In the genomic region with DNA sequence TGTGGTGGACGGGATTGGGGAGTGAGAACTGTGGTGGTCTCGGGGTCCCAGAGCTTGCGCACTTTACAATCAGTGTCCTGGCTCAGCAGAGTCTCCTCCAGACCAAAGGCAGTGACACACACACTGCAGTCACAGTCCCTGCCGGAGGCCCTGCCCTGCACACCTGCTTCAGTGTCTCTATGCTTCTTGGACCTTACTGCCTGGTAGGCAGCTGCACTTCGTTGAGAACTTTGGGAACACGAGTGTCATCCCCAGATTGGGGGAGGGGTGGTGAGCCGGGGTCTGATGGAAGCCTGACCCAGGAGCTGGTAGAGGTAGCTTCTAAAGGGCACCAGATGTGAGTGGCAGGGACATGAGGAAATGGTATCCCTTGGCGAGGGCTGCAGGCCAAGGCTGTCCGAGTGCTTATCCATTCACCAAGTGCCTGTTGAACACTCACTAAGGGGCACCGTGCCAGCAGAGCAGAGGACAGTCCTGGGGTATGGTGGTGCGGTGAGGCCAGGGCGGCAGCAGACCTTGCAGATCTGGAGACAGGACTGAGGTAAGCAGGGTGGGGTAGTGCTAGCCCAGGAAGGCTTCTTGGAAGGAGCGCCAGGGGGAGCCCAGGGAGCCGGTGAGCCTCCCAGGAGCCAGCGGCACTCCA, we compare ENCODE assay signal across 8 mouse cellular contexts. TPM values are rescaled to one million over a fixed set of nuclear protein-coding genes. Genes with fewer than 3 reads are reported as not detected.
DNase-seq lines count a peak whose midpoint lies in the region; ATAC-seq lines count a peak whose summit lies in the region.

No protein-coding gene starts in this region.

- H3K9me3 ChIP-seq in forebrain, embryonic 10.5 days = no peaks in the 10 kb centered on the region
- no peaks in the 10 kb centered on the region for H3K9me3 ChIP-seq in forebrain, embryonic 14.5 days (replicated peaks; ENCODE audit: control insufficient read depth, low read length)
- H3K9me3 ChIP-seq in heart, embryonic 12.5 days (replicated peaks) = no peaks in the 10 kb centered on the region
- H3K9me3 ChIP-seq in limb, embryonic 11.5 days (ENCODE audit: control insufficient read depth, low read length) = no peaks in the 10 kb centered on the region
- H3K9me3 ChIP-seq in forebrain, embryonic 12.5 days = no peaks in the 10 kb centered on the region

- no peak for ATAC-seq in forebrain, embryonic 14.5 days
- ATAC-seq in heart, embryonic 12.5 days (ENCODE audit: insufficient number of reproducible peaks, low FRiP score) = peak; percentile 38; the same call in 1 of the 2 replicates
- no peak for ATAC-seq in limb, embryonic 11.5 days (ENCODE audit: insufficient number of reproducible peaks, low FRiP score, low TSS enrichment, low read depth)
- no peak for ATAC-seq in forebrain, embryonic 12.5 days (ENCODE audit: low FRiP score)

- WGBS in forebrain, embryonic 10.5 days = 71% methylated on average over 15 of the region's 15 CpGs
- WGBS in forebrain, embryonic 14.5 days = 69% methylated on average over 15 of the region's 15 CpGs
- WGBS in heart, embryonic 12.5 days = 52% methylated on average over 15 of the region's 15 CpGs
- 65% methylated on average over 15 of the region's 15 CpGs for WGBS in limb, embryonic 11.5 days
- 74% methylated on average over 15 of the region's 15 CpGs for WGBS in forebrain, embryonic 12.5 days

- peak overlapping the region; percentile 62 for H3K27ac ChIP-seq in forebrain, embryonic 10.5 days
- no peak overlapping the region for H3K27ac ChIP-seq in forebrain, embryonic 14.5 days (ENCODE audit: low read depth, low read length)
- peak overlapping the region; percentile 8; the same call in 1 of the 2 replicates for H3K27ac ChIP-seq in heart, embryonic 12.5 days (ENCODE audit: poor library complexity, severe bottlenecking)
- peak overlapping the region; percentile 51; the same call in 1 of the 2 replicates for H3K27ac ChIP-seq in limb, embryonic 11.5 days (replicated peaks; ENCODE audit: low read depth, low read length)
- no peak overlapping the region for H3K27ac ChIP-seq in forebrain, embryonic 12.5 days

- peaks cover 27% of the 10 kb centered on the region for H3K4me1 ChIP-seq in forebrain, embryonic 10.5 days
- no peaks in the 10 kb centered on the region for H3K4me1 ChIP-seq in forebrain, embryonic 14.5 days (ENCODE audit: control insufficient read depth, insufficient read depth, low read length)
- H3K4me1 ChIP-seq in heart, embryonic 12.5 days (replicated peaks) = peaks cover 27% of the 10 kb centered on the region
- H3K4me1 ChIP-seq in limb, embryonic 11.5 days (ENCODE audit: control insufficient read depth, insufficient read depth, low read length) = peaks cover 31% of the 10 kb centered on the region
- peaks cover 22% of the 10 kb centered on the region for H3K4me1 ChIP-seq in forebrain, embryonic 12.5 days

- H3K9ac ChIP-seq in forebrain, embryonic 14.5 days (ENCODE audit: low read length) = no peak overlapping the region
- H3K9ac ChIP-seq in heart, embryonic 12.5 days = 0 out of 2 replicates have a peak overlapping the region, but pooled peaks have one; percentile 1
- no peak overlapping the region for H3K9ac ChIP-seq in limb, embryonic 11.5 days (ENCODE audit: low read length)
- no peak overlapping the region for H3K9ac ChIP-seq in forebrain, embryonic 12.5 days

- no peak for DNase-seq in forebrain, embryonic 10.5 days (ENCODE audit: extremely low spot score, low spot score)
- DNase-seq in forebrain, embryonic 14.5 days (ENCODE audit: low spot score) = no peak
- DNase-seq in adrenal gland, adult (ENCODE audit: inconsistent age in 2 of 2, low spot score in 1 of 2) = peak; percentile 93 to 96
- no peak for DNase-seq in limb, embryonic 11.5 days (ENCODE audit: low spot score)
- no peak for DNase-seq in spleen, postnatal 36 days (ENCODE audit: low spot score in 2 of 2)
- no peak for DNase-seq in layer of hippocampus, adult 9-11 months

- H3K4me3 ChIP-seq in forebrain, embryonic 10.5 days = no peak overlapping the region
- H3K4me3 ChIP-seq in forebrain, embryonic 14.5 days (ENCODE audit: low read depth, low read length) = no peak overlapping the region
- H3K4me3 ChIP-seq in heart, embryonic 12.5 days = no peak overlapping the region
- no peak overlapping the region for H3K4me3 ChIP-seq in limb, embryonic 11.5 days (ENCODE audit: low read depth, low read length)
- no peak overlapping the region for H3K4me3 ChIP-seq in forebrain, embryonic 12.5 days (replicated peaks)

- H3K27me3 ChIP-seq in forebrain, embryonic 10.5 days (ENCODE audit: poor library complexity, severe bottlenecking) = no peaks in the 10 kb centered on the region
- no peaks in the 10 kb centered on the region for H3K27me3 ChIP-seq in forebrain, embryonic 14.5 days (replicated peaks; ENCODE audit: control insufficient read depth, insufficient read depth, low read length)
- H3K27me3 ChIP-seq in heart, embryonic 12.5 days (replicated peaks) = no peaks in the 10 kb centered on the region
- H3K27me3 ChIP-seq in limb, embryonic 11.5 days (ENCODE audit: control insufficient read depth, insufficient read depth, low read length) = no peaks in the 10 kb centered on the region
- no peaks in the 10 kb centered on the region for H3K27me3 ChIP-seq in forebrain, embryonic 12.5 days

- no peaks in the 10 kb centered on the region for H3K36me3 ChIP-seq in forebrain, embryonic 10.5 days (replicated peaks)
- no peaks in the 10 kb centered on the region for H3K36me3 ChIP-seq in forebrain, embryonic 14.5 days (ENCODE audit: control insufficient read depth, insufficient read depth, low read length)
- H3K36me3 ChIP-seq in heart, embryonic 12.5 days = no peaks in the 10 kb centered on the region
- H3K36me3 ChIP-seq in limb, embryonic 11.5 days (ENCODE audit: control insufficient read depth, insufficient read depth, low read length) = no peaks in the 10 kb centered on the region
- no peaks in the 10 kb centered on the region for H3K36me3 ChIP-seq in forebrain, embryonic 12.5 days (replicated peaks)

- no peak overlapping the region for H3K4me2 ChIP-seq in forebrain, embryonic 14.5 days (ENCODE audit: low read length)
- H3K4me2 ChIP-seq in heart, embryonic 12.5 days = no peak overlapping the region
- H3K4me2 ChIP-seq in limb, embryonic 11.5 days (ENCODE audit: low read depth, severe bottlenecking) = no peak overlapping the region
- no peak overlapping the region for H3K4me2 ChIP-seq in forebrain, embryonic 12.5 days

RNA-seq across cellular contexts. Expression of gene Fance, which starts 33.4 kb away (rescaled TPM):
- 31.6 and 32.5 TPM in 2 replicates for polyA plus RNA-seq in forebrain, embryonic 10.5 days (2016; fragmentation: Nextera tagmentation; extraction: Ambion mirVana)
- polyA plus RNA-seq in forebrain, embryonic 14.5 days (2014; fragmentation: Nextera tagmentation; extraction: Ambion mirVana) = 21.7 and 24.5 TPM in 2 replicates
- 21.8 and 23.0 TPM in 2 replicates for polyA plus RNA-seq in heart, embryonic 12.5 days (2016; fragmentation: Nextera tagmentation; extraction: Ambion mirVana)
- polyA plus RNA-seq in limb, embryonic 11.5 days (2014; fragmentation: Nextera tagmentation; extraction: Ambion mirVana) = 27.3 and 29.4 TPM in 2 replicates
- polyA plus RNA-seq in forebrain, embryonic 12.5 days (2016; fragmentation: Nextera tagmentation; extraction: Ambion mirVana) = 25.9 and 26.0 TPM in 2 replicates

RNA-seq across cellular contexts. Expression of gene Ppard, which starts 47.4 kb away (rescaled TPM):
- 1.3 and 1.4 TPM in 2 replicates for polyA plus RNA-seq in forebrain, embryonic 10.5 days (2016; fragmentation: Nextera tagmentation; extraction: Ambion mirVana)
- polyA plus RNA-seq in forebrain, embryonic 14.5 days (2014; fragmentation: Nextera tagmentation; extraction: Ambion mirVana) = 1.7 and 1.8 TPM in 2 replicates
- 1.1 and 1.4 TPM in 2 replicates for polyA plus RNA-seq in heart, embryonic 12.5 days (2016; fragmentation: Nextera tagmentation; extraction: Ambion mirVana)
- polyA plus RNA-seq in limb, embryonic 11.5 days (2014; fragmentation: Nextera tagmentation; extraction: Ambion mirVana) = 2.3 and 2.7 TPM in 2 replicates
- 1.4 and 1.6 TPM in 2 replicates for polyA plus RNA-seq in forebrain, embryonic 12.5 days (2016; fragmentation: Nextera tagmentation; extraction: Ambion mirVana)

RNA-seq across cellular contexts. Expression of gene Rpl10a, which starts 48.4 kb away (rescaled TPM):
- 511 and 540 TPM in 2 replicates for polyA plus RNA-seq in forebrain, embryonic 10.5 days (2016; fragmentation: Nextera tagmentation; extraction: Ambion mirVana)
- 360 and 532 TPM in 2 replicates for polyA plus RNA-seq in forebrain, embryonic 14.5 days (2014; fragmentation: Nextera tagmentation; extraction: Ambion mirVana)
- 301 and 344 TPM in 2 replicates for polyA plus RNA-seq in heart, embryonic 12.5 days (2016; fragmentation: Nextera tagmentation; extraction: Ambion mirVana)
- polyA plus RNA-seq in limb, embryonic 11.5 days (2014; fragmentation: Nextera tagmentation; extraction: Ambion mirVana) = 616 TPM in 2 replicates
- polyA plus RNA-seq in forebrain, embryonic 12.5 days (2016; fragmentation: Nextera tagmentation; extraction: Ambion mirVana) = 370 and 384 TPM in 2 replicates

Comparison
In these comparisons a context has a peak if more than half of its experiments do, and no peak if none do; other contexts are left out.
1. H3K27ac ChIP-seq: peak in forebrain, embryonic 10.5 days (single experiment), heart, embryonic 12.5 days (single experiment) and limb, embryonic 11.5 days (single experiment); none in forebrain, embryonic 14.5 days (single experiment) and forebrain, embryonic 12.5 days (single experiment).
2. DNase-seq: peak in adrenal gland, adult (2 of 2); none in forebrain, embryonic 10.5 days (single experiment), forebrain, embryonic 14.5 days (single experiment), limb, embryonic 11.5 days (single experiment), spleen, postnatal 36 days (0 of 2) and layer of hippocampus, adult 9-11 months (single experiment).